Mouse (Mus musculus): ENCODE results near the gene Acad11. TPM values are rescaled to one million over a fixed set of nuclear protein-coding genes. Genes with fewer than 3 reads are reported as not detected.

Gene Acad11
- total and polyA plus RNA-seq, 2 experiments from 2014 or later: 17.4 to 58.5 TPM

DNA sequence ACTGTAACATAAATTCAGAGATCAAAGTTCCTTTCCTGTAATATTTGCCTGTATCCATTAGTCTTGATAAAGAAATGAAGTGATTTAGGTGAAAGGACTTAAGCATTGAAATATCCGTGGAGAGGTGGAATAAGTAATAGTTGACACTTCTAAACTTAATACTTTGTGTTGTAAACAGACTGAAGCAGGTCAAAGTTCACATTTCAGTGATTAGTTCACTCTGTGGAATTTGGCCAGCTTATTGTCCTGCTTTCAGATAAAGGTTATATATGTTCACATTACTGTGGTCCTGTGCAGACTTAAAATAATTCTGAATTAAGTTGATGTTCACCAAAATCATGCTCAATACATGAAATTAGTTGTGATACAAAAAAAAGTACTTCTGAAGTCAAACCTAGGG, 1.4 kb downstream of the Acad11 start:
- no peak for DNase-seq (ENCODE audit: low spot score)
- Histone ChIP-seq H3K4me3 (ENCODE audit: low read depth, low read length) (no peak overlapping the region), H3K27ac (ENCODE audit: low read depth) (no peak overlapping the region), H3K4me1 (ENCODE audit: control insufficient read depth, insufficient read depth) (peaks cover 13% of the 10 kb centered on the region), H3K27me3 (ENCODE audit: control insufficient read depth, insufficient read depth, low read length) (no peaks in the 10 kb centered on the region), H3K36me3 (replicated peaks; ENCODE audit: control insufficient read depth, insufficient read depth, low read length) (peaks cover 14% of the 10 kb centered on the region; the same call in 1 of the 2 replicates), H3K9ac (replicated peaks; ENCODE audit: low read depth, low read length) (no peak overlapping the region), H3K4me2 (ENCODE audit: low read depth, low read length) (no peak overlapping the region; the same call in 1 of the 2 replicates), H3K9me3 (replicated peaks; ENCODE audit: control insufficient read depth, low read length) (no peaks in the 10 kb centered on the region)
- no peak for ATAC-seq (ENCODE audit: insufficient read depth, low read depth)
- WGBS: 18% methylated on average over 1 of the region's 1 CpGs
- TF ChIP-seq CTCF (IDR thresholded peaks at IDR 0.05; ENCODE audit: low read depth): no peak
- TF ChIP-seq EP300 (IDR thresholded peaks at IDR 0.05; ENCODE audit: low read depth): no peak

DNA sequence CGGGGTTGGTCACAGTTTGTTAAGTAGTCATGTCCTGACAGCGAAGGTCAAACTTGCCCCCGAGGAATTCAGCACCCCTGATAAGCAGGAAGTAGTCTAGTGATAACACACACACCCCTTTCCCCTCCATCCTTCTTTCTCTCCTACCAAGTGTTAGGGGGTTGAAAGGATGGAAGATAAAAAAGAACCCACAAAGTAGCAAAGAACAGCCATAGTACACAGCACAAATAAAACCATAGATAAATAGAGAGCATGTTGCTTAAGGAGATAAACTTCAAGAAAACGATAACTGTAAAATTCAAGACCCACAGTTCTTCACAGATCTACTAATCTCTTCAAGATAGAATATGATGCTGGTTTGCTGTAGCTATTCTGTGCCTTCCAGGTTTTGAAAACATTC, 7.1 kb downstream of the Acad11 start:
- Histone ChIP-seq H3K4me3 (ENCODE audit: low read depth, low read length) (no peak overlapping the region), H3K9ac (replicated peaks; ENCODE audit: low read depth, low read length) (no peak overlapping the region), H3K27ac (ENCODE audit: low read depth) (no peak overlapping the region), H3K4me1 (ENCODE audit: control insufficient read depth, insufficient read depth) (no peaks in the 10 kb centered on the region), H3K4me2 (ENCODE audit: low read depth, low read length) (no peak overlapping the region), H3K27me3 (ENCODE audit: control insufficient read depth, insufficient read depth, low read length) (no peaks in the 10 kb centered on the region), H3K9me3 (replicated peaks; ENCODE audit: control insufficient read depth, low read length) (no peaks in the 10 kb centered on the region), H3K36me3 (replicated peaks; ENCODE audit: control insufficient read depth, insufficient read depth, low read length) (no peaks in the 10 kb centered on the region)
- WGBS: 38% methylated on average over 4 of the region's 4 CpGs
- DNase-seq (ENCODE audit: low spot score) (no peak), ATAC-seq (ENCODE audit: insufficient read depth, low read depth) (no peak)
- TF ChIP-seq CTCF (IDR thresholded peaks at IDR 0.05; ENCODE audit: low read depth): no peak
- TF ChIP-seq EP300 (IDR thresholded peaks at IDR 0.05; ENCODE audit: low read depth): no peak

DNA sequence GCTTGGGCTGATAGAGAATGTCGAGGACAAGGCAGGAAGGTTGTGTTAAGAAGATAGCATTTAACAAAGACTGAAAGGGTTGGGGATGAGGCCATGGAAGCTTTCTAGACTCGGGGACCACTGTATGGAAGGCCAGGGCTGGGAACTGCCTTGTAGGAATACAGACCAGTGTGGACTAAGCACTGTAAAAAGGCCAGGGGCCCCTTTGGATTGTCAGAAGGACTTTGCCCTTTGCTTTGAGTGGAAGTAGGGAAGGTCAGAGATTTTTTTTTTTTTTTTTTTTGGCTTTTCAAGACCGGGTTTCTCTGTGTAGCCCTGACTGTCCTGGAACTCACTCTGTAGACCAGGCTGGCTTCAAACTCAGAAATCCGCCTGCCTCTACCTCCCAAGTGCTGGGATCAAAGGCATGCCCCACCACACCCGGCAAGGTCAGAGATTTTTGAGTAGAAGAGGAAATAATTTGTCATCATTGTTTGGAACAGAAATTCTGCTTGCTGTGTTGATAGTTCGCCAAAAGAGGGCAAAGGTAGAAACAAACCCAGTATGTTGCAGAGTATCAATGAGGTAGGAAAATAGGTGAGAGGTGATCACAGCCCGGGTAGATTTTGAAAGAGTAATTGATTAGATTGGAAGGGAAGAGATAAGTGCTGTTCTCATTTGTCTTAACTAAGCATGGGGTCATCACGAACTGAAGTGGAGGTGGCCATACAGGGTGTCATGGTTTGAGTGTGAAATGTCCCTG, 7.9 kb downstream of the Acad11 start:
- Histone ChIP-seq H3K9ac (replicated peaks; ENCODE audit: low read depth, low read length) (no peak overlapping the region), H3K4me1 (ENCODE audit: control insufficient read depth, insufficient read depth) (no peaks in the 10 kb centered on the region), H3K27me3 (ENCODE audit: control insufficient read depth, insufficient read depth, low read length) (no peaks in the 10 kb centered on the region), H3K9me3 (replicated peaks; ENCODE audit: control insufficient read depth, low read length) (no peaks in the 10 kb centered on the region), H3K4me2 (ENCODE audit: low read depth, low read length) (no peak overlapping the region), H3K27ac (ENCODE audit: low read depth) (no peak overlapping the region), H3K36me3 (replicated peaks; ENCODE audit: control insufficient read depth, insufficient read depth, low read length) (no peaks in the 10 kb centered on the region), H3K4me3 (ENCODE audit: low read depth, low read length) (no peak overlapping the region)
- ATAC-seq (ENCODE audit: insufficient read depth, low read depth) (no peak), DNase-seq (ENCODE audit: low spot score) (no peak)
- WGBS: 67% methylated on average over 8 of the region's 8 CpGs
- TF ChIP-seq EP300 (IDR thresholded peaks at IDR 0.05; ENCODE audit: low read depth) (no peak), CTCF (IDR thresholded peaks at IDR 0.05; ENCODE audit: low read depth) (no peak)

DNA sequence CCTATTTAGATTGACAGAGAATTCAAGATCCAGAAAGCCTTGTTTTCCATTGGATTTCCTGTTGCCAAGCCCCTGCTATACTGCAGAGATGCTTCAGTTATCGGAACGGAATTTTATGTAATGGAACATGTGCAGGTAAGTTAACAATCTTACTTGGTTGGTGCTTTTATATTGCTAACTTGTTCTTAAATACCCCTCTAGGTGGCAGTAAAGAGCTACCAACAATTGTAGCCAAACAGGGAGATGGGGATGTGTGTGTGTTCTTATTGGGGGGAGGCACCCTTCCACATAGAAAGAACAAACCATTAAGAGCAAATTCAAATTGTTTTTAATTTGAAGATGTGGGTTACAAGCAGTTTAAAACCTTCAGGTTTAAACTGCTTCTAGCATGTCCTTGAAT, 12.6 kb downstream of the Acad11 start:
- ATAC-seq (ENCODE audit: insufficient read depth, low read depth) (no peak), DNase-seq (ENCODE audit: low spot score) (no peak)
- H3K36me3 ChIP-seq (replicated peaks; ENCODE audit: control insufficient read depth, insufficient read depth, low read length): 0 out of 2 replicates have a peak, but pooled peaks cover under 1% of the 10 kb centered on the region
- no peak for TF ChIP-seq EP300 (IDR thresholded peaks at IDR 0.05; ENCODE audit: low read depth)
- TF ChIP-seq CTCF (IDR thresholded peaks at IDR 0.05; ENCODE audit: low read depth): peak; percentile 56
- H3K27me3 ChIP-seq (ENCODE audit: control insufficient read depth, insufficient read depth, low read length): no peaks in the 10 kb centered on the region
- H3K27ac ChIP-seq (ENCODE audit: low read depth): no peak overlapping the region
- no peaks in the 10 kb centered on the region for H3K4me1 ChIP-seq (ENCODE audit: control insufficient read depth, insufficient read depth)
- H3K9ac ChIP-seq (replicated peaks; ENCODE audit: low read depth, low read length): no peak overlapping the region
- H3K4me2 ChIP-seq (ENCODE audit: low read depth, low read length): no peak overlapping the region
- 52% methylated on average over 2 of the region's 2 CpGs for WGBS
- no peaks in the 10 kb centered on the region for H3K9me3 ChIP-seq (replicated peaks; ENCODE audit: control insufficient read depth, low read length)
- H3K4me3 ChIP-seq (ENCODE audit: low read depth, low read length): no peak overlapping the region

DNA sequence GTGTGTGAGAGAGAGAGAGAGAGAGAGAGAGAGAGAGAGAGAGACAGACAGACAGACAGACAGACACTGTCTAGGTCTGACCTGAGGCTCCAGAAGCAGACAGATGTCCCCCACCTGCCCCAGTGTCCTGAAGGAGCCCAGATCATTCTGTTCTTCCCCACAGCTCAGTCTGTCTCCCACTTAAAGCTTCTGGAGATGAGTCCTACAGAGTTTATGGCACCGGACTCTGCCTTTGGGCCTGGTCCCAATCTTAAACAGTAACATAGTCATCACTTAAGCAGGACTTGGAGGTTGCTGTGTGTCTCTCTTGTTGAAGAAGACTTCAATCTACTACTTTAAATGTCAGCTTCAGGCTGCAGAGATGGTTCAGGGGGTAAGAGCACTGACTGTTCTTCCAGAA, 15.6 kb downstream of the Acad11 start:
- no peak overlapping the region for H3K4me2 ChIP-seq (ENCODE audit: low read depth, low read length)
- no peak overlapping the region for H3K9ac ChIP-seq (replicated peaks; ENCODE audit: low read depth, low read length)
- H3K27ac ChIP-seq (ENCODE audit: low read depth): no peak overlapping the region
- WGBS: 91% methylated on average over 1 of the region's 1 CpGs
- H3K9me3 ChIP-seq (replicated peaks; ENCODE audit: control insufficient read depth, low read length): no peaks in the 10 kb centered on the region
- no peak for TF ChIP-seq CTCF (IDR thresholded peaks at IDR 0.05; ENCODE audit: low read depth)
- TF ChIP-seq EP300 (IDR thresholded peaks at IDR 0.05; ENCODE audit: low read depth): no peak
- H3K36me3 ChIP-seq (replicated peaks; ENCODE audit: control insufficient read depth, insufficient read depth, low read length): peaks cover 14% of the 10 kb centered on the region
- no peak overlapping the region for H3K4me3 ChIP-seq (ENCODE audit: low read depth, low read length)
- DNase-seq (ENCODE audit: low spot score) (no peak), ATAC-seq (ENCODE audit: insufficient read depth, low read depth) (no peak)
- H3K27me3 ChIP-seq (ENCODE audit: control insufficient read depth, insufficient read depth, low read length): no peaks in the 10 kb centered on the region
- H3K4me1 ChIP-seq (ENCODE audit: control insufficient read depth, insufficient read depth): no peaks in the 10 kb centered on the region

DNA sequence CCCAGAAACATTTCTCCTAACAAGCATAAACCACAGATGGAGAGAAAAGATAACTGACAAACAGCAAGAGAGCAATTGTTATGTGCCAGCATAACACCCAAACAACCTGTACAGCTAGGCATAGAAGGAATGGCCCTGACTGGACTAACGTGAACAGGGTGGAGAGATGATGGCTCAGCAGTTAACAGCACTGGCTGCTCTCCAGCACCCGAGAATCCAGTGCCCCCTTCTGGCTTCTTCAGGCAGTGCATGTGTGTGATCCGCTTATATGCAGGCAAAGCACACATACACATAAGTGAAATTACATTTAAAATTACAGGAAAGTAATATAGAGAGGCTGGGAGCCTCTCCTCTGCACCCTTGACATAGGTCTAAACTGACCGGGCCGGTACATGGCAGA, 16.2 kb downstream of the Acad11 start:
- Histone ChIP-seq H3K36me3 (replicated peaks; ENCODE audit: control insufficient read depth, insufficient read depth, low read length) (peaks cover 17% of the 10 kb centered on the region), H3K9ac (replicated peaks; ENCODE audit: low read depth, low read length) (no peak overlapping the region), H3K4me2 (ENCODE audit: low read depth, low read length) (no peak overlapping the region), H3K4me1 (ENCODE audit: control insufficient read depth, insufficient read depth) (no peaks in the 10 kb centered on the region), H3K9me3 (replicated peaks; ENCODE audit: control insufficient read depth, low read length) (no peaks in the 10 kb centered on the region), H3K27ac (ENCODE audit: low read depth) (no peak overlapping the region), H3K27me3 (ENCODE audit: control insufficient read depth, insufficient read depth, low read length) (no peaks in the 10 kb centered on the region), H3K4me3 (ENCODE audit: low read depth, low read length) (no peak overlapping the region)
- TF ChIP-seq EP300 (IDR thresholded peaks at IDR 0.05; ENCODE audit: low read depth): no peak
- peak; percentile 45 for TF ChIP-seq CTCF (IDR thresholded peaks at IDR 0.05; ENCODE audit: low read depth)
- 48% methylated on average over 5 of the region's 5 CpGs for WGBS
- ATAC-seq (ENCODE audit: insufficient read depth, low read depth) (no peak), DNase-seq (ENCODE audit: low spot score) (no peak)
